Mouse (Mus musculus): ENCODE results near the gene Gp1bb.

- TF ChIP-seq CTCF (IDR thresholded peaks at IDR 0.05; ENCODE audit: control insufficient read depth, insufficient read depth, insufficient read length) (no peak), MYOG (IDR thresholded peaks at IDR 0.05; ENCODE audit: control insufficient read depth, extremely low read depth, insufficient read length) (no peak), CEBPB (IDR thresholded peaks at IDR 0.05; ENCODE audit: low read depth) (no peak), MAX (IDR thresholded peaks at IDR 0.05) (no peak)
Measured at GRCm38 (mm10) chr16:18620201-18620600, 2.0 kb downstream of the Gp1bb start.

Measured in C2C12 (cell line).